ENCODE assay signal across 10 mouse cellular contexts in the genomic region with DNA sequence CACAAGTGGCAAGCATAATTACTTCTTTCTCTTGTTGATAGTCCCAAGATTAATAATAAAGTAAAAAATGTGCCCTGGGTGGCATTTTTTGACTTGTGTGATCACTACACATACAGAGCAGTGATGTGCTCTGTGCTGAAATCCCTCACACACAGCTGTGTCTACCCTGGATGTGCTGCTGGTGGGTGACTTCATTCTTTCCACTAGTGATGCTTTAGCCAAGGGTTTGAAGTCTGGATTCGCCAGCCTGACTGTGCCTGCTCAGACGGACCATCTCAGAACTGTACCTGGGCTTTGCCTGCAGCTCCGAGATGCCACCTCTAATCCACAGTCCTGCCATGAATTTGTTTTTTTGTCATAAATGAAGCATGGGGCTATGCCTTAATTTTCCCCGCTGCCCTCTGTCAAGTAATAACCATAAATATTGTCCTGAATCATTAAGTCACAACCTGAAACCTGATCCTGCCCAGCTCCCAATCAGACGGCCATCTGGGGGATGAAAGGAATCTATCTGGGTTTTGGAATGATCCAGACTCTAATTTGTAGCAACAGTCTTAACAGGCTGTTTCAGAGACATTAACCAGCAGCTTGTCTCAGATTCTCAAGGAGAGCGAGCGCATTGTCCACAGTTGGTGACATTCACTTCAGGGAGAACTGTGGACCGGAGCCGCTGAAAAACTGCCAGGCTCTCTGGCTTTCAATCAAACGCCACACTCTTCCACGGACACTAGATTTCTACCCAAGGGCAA.
DNase-seq lines count a peak whose midpoint lies in the region; ATAC-seq and TF ChIP-seq lines count a peak whose summit lies in the region.
"Had no signal": no experiment of that assay in that cellular context is flagged by ENCODE, and none has a peak within 500 bp of the region (broad histone marks: within the 10 kb centered on the region; RNA-seq: fewer than 3 reads in every experiment).

No protein-coding gene starts in this region.

- peak; percentile 48; the same call in 1 of the 2 replicates for ATAC-seq in hindbrain, embryonic 16.5 days
- no peak for ATAC-seq in hindbrain, embryonic 13.5 days (ENCODE audit: low FRiP score)
- no peak for ATAC-seq in embryonic facial prominence, embryonic 15.5 days (ENCODE audit: insufficient number of reproducible peaks, low FRiP score, low TSS enrichment, low read depth)
- ATAC-seq in midbrain, embryonic 14.5 days (ENCODE audit: low FRiP score, low TSS enrichment): no peak
- ATAC-seq in cerebellum, adult (ENCODE audit: insufficient number of reproducible peaks, low FRiP score, low TSS enrichment): no peak

- no peaks in the 10 kb centered on the region; the same call in 1 of the 2 replicates for H3K27me3 ChIP-seq in cerebellum, adult 2 months (ENCODE audit: control insufficient read depth, insufficient read depth, low read length)
- H3K27me3 ChIP-seq in hindbrain, embryonic 16.5 days (replicated peaks; ENCODE audit: control insufficient read depth, insufficient read depth, low read length): no peaks in the 10 kb centered on the region
- H3K27me3 ChIP-seq in hindbrain, embryonic 13.5 days: no peaks in the 10 kb centered on the region
- H3K27me3 ChIP-seq in embryonic facial prominence, embryonic 15.5 days: no peaks in the 10 kb centered on the region
- no peaks in the 10 kb centered on the region for H3K27me3 ChIP-seq in midbrain, embryonic 14.5 days (ENCODE audit: control insufficient read depth, insufficient read depth, low read length)
- H3K27me3 ChIP-seq: hindbrain, embryonic 15.5 days had no signal

- intact Hi-C loops in left cerebral cortex, postnatal 10 days (cut with DNase I): no loop called here

- H3K4me1 ChIP-seq in cerebellum, adult 2 months (ENCODE audit: control insufficient read depth, insufficient read depth, low read length): peaks cover 5% of the 10 kb centered on the region; the same call in 1 of the 2 replicates
- peaks cover 2% of the 10 kb centered on the region for H3K4me1 ChIP-seq in hindbrain, embryonic 16.5 days (ENCODE audit: control insufficient read depth, insufficient read depth, low read depth, low read length)
- H3K4me1 ChIP-seq in hindbrain, embryonic 13.5 days (replicated peaks): peaks cover 43% of the 10 kb centered on the region
- peaks cover 64% of the 10 kb centered on the region for H3K4me1 ChIP-seq in embryonic facial prominence, embryonic 15.5 days
- H3K4me1 ChIP-seq in midbrain, embryonic 14.5 days (ENCODE audit: control insufficient read depth, insufficient read depth, low read length): peaks cover 37% of the 10 kb centered on the region

- no peak overlapping the region for H3K27ac ChIP-seq in cerebellum, adult 2 months (ENCODE audit: insufficient read depth, low read length)
- H3K27ac ChIP-seq in hindbrain, embryonic 16.5 days (ENCODE audit: low read depth, low read length): peak overlapping the region; percentile 3; the same call in 1 of the 2 replicates
- no peak overlapping the region for H3K27ac ChIP-seq in hindbrain, embryonic 13.5 days
- H3K27ac ChIP-seq in embryonic facial prominence, embryonic 15.5 days (replicated peaks): peak overlapping the region; percentile 81
- H3K27ac ChIP-seq in midbrain, embryonic 14.5 days (replicated peaks; ENCODE audit: low read depth, low read length): peak overlapping the region; percentile 37; the same call in 1 of the 2 replicates

- TF ChIP-seq POLR2A in cerebellum, adult 2 months (IDR thresholded peaks at IDR 0.05; ENCODE audit: borderline replicate concordance, insufficient read depth, low read length): no peak

- H3K9ac ChIP-seq in hindbrain, embryonic 16.5 days (ENCODE audit: low read depth, low read length): no peak overlapping the region
- no peak overlapping the region for H3K9ac ChIP-seq in hindbrain, embryonic 13.5 days
- no peak overlapping the region for H3K9ac ChIP-seq in embryonic facial prominence, embryonic 15.5 days
- H3K9ac ChIP-seq in midbrain, embryonic 14.5 days (replicated peaks; ENCODE audit: low read length): no peak overlapping the region; the same call in 1 of the 2 replicates
- H3K9ac ChIP-seq: hindbrain, embryonic 15.5 days had no signal

- no peak overlapping the region for H3K4me2 ChIP-seq in hindbrain, embryonic 16.5 days (ENCODE audit: low read length)
- H3K4me2 ChIP-seq in hindbrain, embryonic 13.5 days: no peak overlapping the region
- H3K4me2 ChIP-seq in embryonic facial prominence, embryonic 15.5 days (replicated peaks): no peak overlapping the region
- H3K4me2 ChIP-seq in midbrain, embryonic 14.5 days (ENCODE audit: low read length): no peak overlapping the region
- H3K4me2 ChIP-seq: hindbrain, embryonic 15.5 days had no signal

- DNase-seq in cerebellum, postnatal 10 days: peak; percentile 71 to 78
- no peak for DNase-seq in cerebellum, adult 2 months
- no peak for DNase-seq in midbrain, embryonic 14.5 days
- DNase-seq in left cerebral cortex, postnatal 10 days (ENCODE audit: extremely low spot score in 1 of 2, low spot score in 2 of 2): no peak

- no peaks in the 10 kb centered on the region for H3K36me3 ChIP-seq in hindbrain, embryonic 16.5 days (ENCODE audit: control insufficient read depth, insufficient read depth, low read length)
- H3K36me3 ChIP-seq in hindbrain, embryonic 13.5 days: no peaks in the 10 kb centered on the region
- H3K36me3 ChIP-seq in embryonic facial prominence, embryonic 15.5 days: no peaks in the 10 kb centered on the region
- no peaks in the 10 kb centered on the region for H3K36me3 ChIP-seq in midbrain, embryonic 14.5 days (ENCODE audit: control insufficient read depth, insufficient read depth, low read length)
- H3K36me3 ChIP-seq: hindbrain, embryonic 15.5 days had no signal

- 21% methylated on average over 11 of the region's 11 CpGs for WGBS in cerebellum, adult 2 months
- WGBS in hindbrain, embryonic 16.5 days: 47% methylated on average over 11 of the region's 11 CpGs
- WGBS in hindbrain, embryonic 13.5 days: 58% methylated on average over 11 of the region's 11 CpGs
- WGBS in embryonic facial prominence, embryonic 15.5 days: 25% methylated on average over 11 of the region's 11 CpGs
- 48% methylated on average over 11 of the region's 11 CpGs for WGBS in midbrain, embryonic 14.5 days

- TF ChIP-seq CTCF in cerebellum, adult 2 months (IDR thresholded peaks at IDR 0.05; ENCODE audit: borderline replicate concordance, insufficient read depth, low read depth, low read length): no peak

- H3K4me3 ChIP-seq in cerebellum, adult 2 months (replicated peaks; ENCODE audit: insufficient read depth, low read depth, low read length): no peak overlapping the region
- H3K4me3 ChIP-seq in hindbrain, embryonic 16.5 days (ENCODE audit: low read length): no peak overlapping the region
- no peak overlapping the region for H3K4me3 ChIP-seq in hindbrain, embryonic 13.5 days
- H3K4me3 ChIP-seq in embryonic facial prominence, embryonic 15.5 days (replicated peaks): no peak overlapping the region
- no peak overlapping the region for H3K4me3 ChIP-seq in midbrain, embryonic 14.5 days (replicated peaks; ENCODE audit: low read depth, low read length)
- H3K4me3 ChIP-seq: erythroblast, embryonic 14.5 days; hindbrain, embryonic 15.5 days had no signal

- no peaks in the 10 kb centered on the region for H3K9me3 ChIP-seq in hindbrain, embryonic 16.5 days (ENCODE audit: control insufficient read depth, low read length)
- H3K9me3 ChIP-seq in hindbrain, embryonic 13.5 days: no peaks in the 10 kb centered on the region
- H3K9me3 ChIP-seq in embryonic facial prominence, embryonic 15.5 days (replicated peaks): no peaks in the 10 kb centered on the region
- H3K9me3 ChIP-seq in midbrain, embryonic 14.5 days (ENCODE audit: control insufficient read depth, low read length): no peaks in the 10 kb centered on the region
- H3K9me3 ChIP-seq: hindbrain, embryonic 15.5 days had no signal

Comparison
In these comparisons a context has a peak if more than half of its experiments do, and no peak if none do; other contexts are left out.
1. DNase-seq: peak in cerebellum, postnatal 10 days (2 of 2); none in cerebellum, adult 2 months (0 of 2), midbrain, embryonic 14.5 days (single experiment) and left cerebral cortex, postnatal 10 days (0 of 2).
2. H3K27ac ChIP-seq: peak in hindbrain, embryonic 16.5 days (single experiment), embryonic facial prominence, embryonic 15.5 days (single experiment) and midbrain, embryonic 14.5 days (single experiment); none in cerebellum, adult 2 months (single experiment) and hindbrain, embryonic 13.5 days (single experiment).